Mouse (Mus musculus): ENCODE measurements around the gene Tfap2e. TPM values are rescaled to one million over a fixed set of nuclear protein-coding genes. Genes with fewer than 3 reads are reported as not detected.

The Tfap2e gene
- total and polyA plus RNA-seq, 2 experiments: not detected

GRCm38 (mm10) chr4:126762586-126763359 lies 26.7 kb upstream of the Tfap2e start:
- Histone ChIP-seq H3K9ac (ENCODE audit: low read depth, low read length) (0 out of 2 replicates have a peak overlapping the region, but pooled peaks have one; percentile 19), H3K79me2 (ENCODE audit: control insufficient read depth, insufficient read depth, low read length) (peaks cover 5% of the 10 kb centered on the region; the same call in 1 of the 2 replicates), H3K27me3 (ENCODE audit: control insufficient read depth, insufficient read depth, low read length) (no peaks in the 10 kb centered on the region), H3K4me1 (ENCODE audit: control insufficient read depth, insufficient read depth, low read length) (peaks cover 15% of the 10 kb centered on the region), H3K36me3 (ENCODE audit: control insufficient read depth, insufficient read depth, low read length) (peaks cover 16% of the 10 kb centered on the region), H3K4me3 (ENCODE audit: insufficient read depth, low read depth, low read length) (no peak overlapping the region), H3K27ac (replicated peaks; ENCODE audit: insufficient read depth, low read depth, low read length) (peak overlapping the region; percentile 73)
- TF ChIP-seq POLR2A (IDR thresholded peaks at IDR 0.05; ENCODE audit: extremely low read depth, insufficient read depth, low read length) (no peak), CTCF (IDR thresholded peaks at IDR 0.05; ENCODE audit: low read depth, low read length) (no peak)
- peak; percentile 95 for DNase-seq (ENCODE audit: extremely low read depth, low read depth, low spot score)
- WGBS: 43% methylated on average over 11 of the region's 11 CpGs

GRCm38 (mm10) chr4:126759435-126759834 lies 23.4 kb upstream of the Tfap2e start:
- Histone ChIP-seq H3K27ac (replicated peaks; ENCODE audit: insufficient read depth, low read depth, low read length) (no peak overlapping the region), H3K4me1 (ENCODE audit: control insufficient read depth, insufficient read depth, low read length) (peaks cover 16% of the 10 kb centered on the region), H3K79me2 (ENCODE audit: control insufficient read depth, insufficient read depth, low read length) (peaks cover 5% of the 10 kb centered on the region; the same call in 1 of the 2 replicates), H3K4me3 (ENCODE audit: insufficient read depth, low read depth, low read length) (no peak overlapping the region), H3K36me3 (ENCODE audit: control insufficient read depth, insufficient read depth, low read length) (peaks cover 16% of the 10 kb centered on the region), H3K27me3 (ENCODE audit: control insufficient read depth, insufficient read depth, low read length) (no peaks in the 10 kb centered on the region), H3K9ac (ENCODE audit: low read depth, low read length) (no peak overlapping the region)
- no peak for TF ChIP-seq CTCF (IDR thresholded peaks at IDR 0.05; ENCODE audit: low read depth, low read length)
- no peak for TF ChIP-seq POLR2A (IDR thresholded peaks at IDR 0.05; ENCODE audit: extremely low read depth, insufficient read depth, low read length)
- DNase-seq (ENCODE audit: extremely low read depth, low read depth, low spot score): no peak
- 92% methylated on average over 2 of the region's 2 CpGs for WGBS

- Histone ChIP-seq H3K9ac (ENCODE audit: low read depth, low read length) (no peak overlapping the region), H3K4me1 (ENCODE audit: control insufficient read depth, insufficient read depth, low read length) (peaks cover 7% of the 10 kb centered on the region), H3K79me2 (ENCODE audit: control insufficient read depth, insufficient read depth, low read length) (peaks cover 5% of the 10 kb centered on the region; the same call in 1 of the 2 replicates), H3K27me3 (ENCODE audit: control insufficient read depth, insufficient read depth, low read length) (no peaks in the 10 kb centered on the region), H3K27ac (replicated peaks; ENCODE audit: insufficient read depth, low read depth, low read length) (no peak overlapping the region), H3K36me3 (ENCODE audit: control insufficient read depth, insufficient read depth, low read length) (peaks cover 16% of the 10 kb centered on the region), H3K4me3 (ENCODE audit: insufficient read depth, low read depth, low read length) (no peak overlapping the region)
- no peak for DNase-seq (ENCODE audit: extremely low read depth, low read depth, low spot score)
- no peak for TF ChIP-seq POLR2A (IDR thresholded peaks at IDR 0.05; ENCODE audit: extremely low read depth, insufficient read depth, low read length)
- TF ChIP-seq CTCF (IDR thresholded peaks at IDR 0.05; ENCODE audit: low read depth, low read length): no peak
- WGBS: 62% methylated on average over 5 of the region's 5 CpGs
Measured at GRCm38 (mm10) chr4:126758299-126758698, 22.3 kb upstream of the Tfap2e start.

GRCm38 (mm10) chr4:126756766-126757165 lies 20.7 kb upstream of the Tfap2e start:
- TF ChIP-seq CTCF (IDR thresholded peaks at IDR 0.05; ENCODE audit: low read depth, low read length) (no peak), POLR2A (IDR thresholded peaks at IDR 0.05; ENCODE audit: extremely low read depth, insufficient read depth, low read length) (no peak)
- Histone ChIP-seq H3K4me3 (ENCODE audit: insufficient read depth, low read depth, low read length) (no peak overlapping the region), H3K36me3 (ENCODE audit: control insufficient read depth, insufficient read depth, low read length) (peaks cover 16% of the 10 kb centered on the region), H3K79me2 (ENCODE audit: control insufficient read depth, insufficient read depth, low read length) (peaks cover 5% of the 10 kb centered on the region; the same call in 1 of the 2 replicates), H3K27ac (replicated peaks; ENCODE audit: insufficient read depth, low read depth, low read length) (no peak overlapping the region), H3K9ac (ENCODE audit: low read depth, low read length) (no peak overlapping the region), H3K27me3 (ENCODE audit: control insufficient read depth, insufficient read depth, low read length) (no peaks in the 10 kb centered on the region), H3K4me1 (ENCODE audit: control insufficient read depth, insufficient read depth, low read length) (peaks cover 6% of the 10 kb centered on the region)
- 4% methylated on average over 4 of the region's 4 CpGs for WGBS
- DNase-seq (ENCODE audit: extremely low read depth, low read depth, low spot score): peak; percentile 82

- Histone ChIP-seq H3K4me3 (ENCODE audit: insufficient read depth, low read depth, low read length) (no peak overlapping the region), H3K27ac (replicated peaks; ENCODE audit: insufficient read depth, low read depth, low read length) (no peak overlapping the region), H3K36me3 (ENCODE audit: control insufficient read depth, insufficient read depth, low read length) (peaks cover 9% of the 10 kb centered on the region), H3K9ac (ENCODE audit: low read depth, low read length) (no peak overlapping the region), H3K4me1 (ENCODE audit: control insufficient read depth, insufficient read depth, low read length) (peaks cover 6% of the 10 kb centered on the region), H3K27me3 (ENCODE audit: control insufficient read depth, insufficient read depth, low read length) (no peaks in the 10 kb centered on the region), H3K79me2 (ENCODE audit: control insufficient read depth, insufficient read depth, low read length) (peaks cover 5% of the 10 kb centered on the region; the same call in 1 of the 2 replicates)
- 25% methylated on average over 12 of the region's 12 CpGs for WGBS
- DNase-seq (ENCODE audit: extremely low read depth, low read depth, low spot score): no peak
- TF ChIP-seq POLR2A (IDR thresholded peaks at IDR 0.05; ENCODE audit: extremely low read depth, insufficient read depth, low read length): no peak
- TF ChIP-seq CTCF (IDR thresholded peaks at IDR 0.05; ENCODE audit: low read depth, low read length): no peak
Measured at GRCm38 (mm10) chr4:126754736-126755374, 18.8 kb upstream of the Tfap2e start.

Measured in liver, adult 2 months (tissue).